Mouse (Mus musculus) hindbrain, embryonic 15.5 days (tissue): ENCODE results near the gene Abhd14a. TPM values are rescaled to one million over a fixed set of nuclear protein-coding genes. Genes with fewer than 3 reads are reported as not detected.

ENCODE experiments used
- ATAC-seq: fragments of 200-750 bp; cut with Nextera tagmentation; 2 replicates; pipeline ENCODE4 v1.8.0; 2017; ENCODE audit warnings: low read depth, moderate number of reproducible peaks, moderate TSS enrichment; ENCODE audit not compliant: low FRiP score
- H3K27ac ChIP-seq: fragments of 300-500 bp; sonication (generic); replicated peaks from 2 replicates; pipeline ENCODE4 v1.5.1; 2015; ENCODE audit warnings: mild to moderate bottlenecking, inconsistent platforms
- H3K27me3 ChIP-seq: fragments of 300-500 bp; sonication (generic); 2 replicates; pipeline ENCODE4 v1.6.1; 2015; ENCODE audit warnings: control low read depth, inconsistent platforms
- H3K36me3 ChIP-seq: fragments of 300-500 bp; sonication (generic); 2 replicates; pipeline ENCODE4 v1.6.1; 2015; ENCODE audit warnings: control low read depth, inconsistent platforms
- H3K4me1 ChIP-seq: fragments of 300-500 bp; sonication (generic); replicated peaks from 2 replicates; pipeline ENCODE4 v1.6.1; 2015; ENCODE audit warnings: control low read depth, inconsistent platforms
- H3K4me2 ChIP-seq: fragments of 300-500 bp; sonication (generic); 2 replicates; pipeline ENCODE4 v1.6.1; 2015; ENCODE audit warnings: moderate library complexity, mild to moderate bottlenecking, inconsistent platforms
- H3K4me3 ChIP-seq: fragments of 300-500 bp; sonication (generic); 2 replicates; pipeline ENCODE4 v1.5.1; 2015; ENCODE audit warnings: mild to moderate bottlenecking, inconsistent platforms
- H3K9ac ChIP-seq: fragments of 300-500 bp; sonication (generic); 2 replicates; pipeline ENCODE4 v1.6.1; 2015; ENCODE audit warnings: inconsistent platforms
- H3K9me3 ChIP-seq: fragments of 300-500 bp; sonication (generic); 2 replicates; pipeline ENCODE4 v1.6.1; 2016; ENCODE audit warnings: control low read depth, inconsistent platforms
- WGBS: fragments of 180-500 bp; shearing (Covaris S2); methylation state at CpG from one replicate; pipeline ENCODE4 v1.1.7; 2015; 5-methylcytosine and 5-hydroxymethylcytosine counted together
- polyA plus RNA-seq: library from polyadenylated mRNA; unstranded; fragments of >200 nt; fragmentation: Nextera tagmentation; extraction: Ambion mirVana; gene quantifications from 2 replicates; pipeline ENCODE4 v1.2.1, GENCODE M21; 2015

The Abhd14a gene
- polyA plus RNA-seq, 1 experiment from 2014 or later = 80.7 TPM

DNA sequence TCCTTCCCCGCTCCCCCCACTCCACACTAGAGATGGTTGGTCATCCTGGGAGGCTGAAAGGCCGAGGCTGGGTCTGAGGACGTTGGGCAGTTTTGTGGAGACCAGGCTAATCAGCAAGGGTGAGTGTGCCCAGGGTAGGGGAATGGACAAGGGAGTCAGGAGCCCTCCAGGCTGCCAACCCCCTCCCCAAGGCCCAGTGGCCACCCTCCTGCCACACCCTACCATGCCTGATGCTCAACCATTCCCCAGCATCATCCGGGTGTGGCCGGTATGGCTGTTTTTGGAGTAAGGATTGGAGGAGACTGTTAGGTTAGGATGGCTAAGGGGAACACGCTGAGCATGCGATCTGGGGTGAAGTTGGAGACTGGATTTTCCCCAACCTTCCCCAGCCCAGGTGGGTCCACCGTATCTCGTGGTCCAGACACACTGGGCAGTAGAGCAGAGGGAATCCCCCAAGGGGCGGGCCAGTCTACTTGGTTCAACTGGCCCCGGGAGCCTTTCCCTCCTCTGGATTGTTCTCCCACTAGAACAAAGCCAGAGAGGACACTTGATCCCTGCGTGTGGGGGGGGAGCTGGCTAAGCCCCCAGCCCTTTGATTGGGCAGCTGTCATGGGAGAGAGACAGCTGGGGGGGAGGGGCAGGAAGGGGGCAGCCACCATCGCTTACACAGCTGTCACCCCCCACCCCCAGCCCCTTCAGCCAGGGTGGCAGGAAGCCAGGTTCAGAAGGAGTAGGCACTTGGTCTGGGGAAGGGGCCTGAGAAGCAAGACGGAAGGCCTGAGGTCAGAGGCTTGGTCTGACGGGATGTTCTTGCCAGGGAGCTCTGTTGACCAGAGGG, 9.1 kb upstream of the Abhd14a start:
- Histone ChIP-seq H3K36me3 (peaks cover 8% of the 10 kb centered on the region), H3K27me3 (no peaks in the 10 kb centered on the region), H3K9me3 (no peaks in the 10 kb centered on the region), H3K4me1 (peaks cover 66% of the 10 kb centered on the region), H3K9ac (peak overlapping the region; percentile 80), H3K4me3 (peak overlapping the region; percentile 76), H3K27ac (peak overlapping the region; percentile 91), H3K4me2 (peak overlapping the region; percentile 91)
- 0 out of 2 replicates have a peak, but pooled peaks have one; percentile 1 for ATAC-seq
- 23% methylated on average over 15 of the region's 15 CpGs for WGBS

DNA sequence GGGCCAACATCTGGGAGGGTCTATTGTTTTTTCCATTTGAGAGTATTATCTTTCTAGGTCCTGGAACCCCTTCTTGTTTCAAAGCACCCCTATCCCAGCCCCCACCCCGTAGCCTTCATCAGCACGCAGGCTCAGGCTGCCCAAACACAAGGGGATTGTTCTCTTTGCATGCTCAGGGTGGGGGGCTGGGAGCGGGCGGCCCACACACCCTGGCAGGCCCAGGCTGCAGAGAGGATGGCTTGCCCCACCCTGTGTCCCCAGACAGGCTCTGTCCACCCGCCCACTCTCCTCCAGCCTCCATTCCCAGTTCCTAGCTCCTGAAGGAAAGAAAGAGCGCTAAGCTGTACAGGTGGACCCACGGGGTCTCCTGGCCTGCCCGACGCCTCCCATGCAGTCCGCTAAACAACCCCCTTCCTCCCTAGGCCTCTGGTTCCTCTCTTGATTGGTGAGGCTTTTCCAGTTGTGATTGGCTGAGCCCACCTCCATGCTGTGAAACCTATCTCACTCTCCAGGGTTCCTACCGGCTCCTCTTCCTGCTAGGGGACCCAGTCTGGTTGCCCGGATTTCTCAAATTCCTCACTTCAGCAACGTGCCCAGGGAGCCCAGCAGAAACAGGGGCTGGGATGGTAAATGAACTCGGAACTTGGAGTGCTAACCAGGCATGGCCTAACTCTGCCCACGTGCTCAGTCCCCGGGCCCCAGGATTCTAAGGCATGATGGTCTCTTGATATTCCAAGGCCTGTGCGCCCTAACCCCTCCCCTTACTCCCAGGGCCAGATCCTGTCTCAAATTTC, 7.6 kb upstream of the Abhd14a start:
- no peaks in the 10 kb centered on the region for H3K27me3 ChIP-seq
- peak overlapping the region; percentile 91 for H3K4me2 ChIP-seq
- peak; percentile 29 for ATAC-seq
- peaks cover 65% of the 10 kb centered on the region for H3K4me1 ChIP-seq
- H3K9me3 ChIP-seq = no peaks in the 10 kb centered on the region
- H3K4me3 ChIP-seq = peak overlapping the region; percentile 76
- no peaks in the 10 kb centered on the region for H3K36me3 ChIP-seq
- peak overlapping the region; percentile 80 for H3K9ac ChIP-seq
- H3K27ac ChIP-seq = peak overlapping the region; percentile 91
- 1% methylated on average over 17 of the region's 17 CpGs for WGBS

DNA sequence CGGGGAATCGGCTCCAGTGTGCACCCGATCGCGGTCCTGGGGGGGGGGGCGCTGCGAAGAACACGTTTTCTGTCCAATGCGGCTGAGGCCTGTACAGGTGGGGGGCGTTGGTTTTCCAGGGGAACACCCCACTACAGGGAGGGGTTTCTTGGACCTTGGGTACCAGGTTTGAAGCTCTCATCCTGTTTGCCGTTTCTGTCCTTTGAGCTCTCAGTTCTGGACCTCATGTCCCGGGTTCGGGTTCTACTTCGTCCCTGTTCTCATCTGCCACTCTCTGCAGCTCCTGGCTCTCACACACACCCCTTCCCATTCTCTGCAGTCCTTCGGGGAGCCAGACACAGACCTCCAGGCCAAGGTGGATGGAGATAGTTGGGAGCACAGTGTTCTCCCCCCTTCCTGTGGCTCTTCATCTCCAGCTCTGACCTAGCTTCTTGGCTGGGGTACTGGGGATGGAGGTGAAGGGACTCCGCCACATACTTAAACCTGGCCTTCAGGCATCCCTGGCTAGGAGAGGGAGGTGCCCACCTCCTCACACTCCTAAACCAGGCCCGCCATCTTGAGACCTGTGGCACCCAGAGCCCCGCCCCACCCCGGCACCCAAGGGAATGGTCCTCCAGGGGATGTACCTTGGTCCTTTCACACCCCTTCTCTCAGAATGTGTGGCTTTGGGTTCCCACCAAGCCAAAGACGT, 6.7 kb upstream of the Abhd14a start:
- Histone ChIP-seq H3K9me3 (no peaks in the 10 kb centered on the region), H3K4me3 (peak overlapping the region; percentile 76), H3K4me1 (peaks cover 61% of the 10 kb centered on the region), H3K27ac (peak overlapping the region; percentile 91), H3K36me3 (no peaks in the 10 kb centered on the region), H3K9ac (peak overlapping the region; percentile 80), H3K27me3 (no peaks in the 10 kb centered on the region), H3K4me2 (peak overlapping the region; percentile 91)
- 0 out of 2 replicates have a peak, but pooled peaks have one; percentile 0 for ATAC-seq
- WGBS = 2% methylated on average over 20 of the region's 20 CpGs

DNA sequence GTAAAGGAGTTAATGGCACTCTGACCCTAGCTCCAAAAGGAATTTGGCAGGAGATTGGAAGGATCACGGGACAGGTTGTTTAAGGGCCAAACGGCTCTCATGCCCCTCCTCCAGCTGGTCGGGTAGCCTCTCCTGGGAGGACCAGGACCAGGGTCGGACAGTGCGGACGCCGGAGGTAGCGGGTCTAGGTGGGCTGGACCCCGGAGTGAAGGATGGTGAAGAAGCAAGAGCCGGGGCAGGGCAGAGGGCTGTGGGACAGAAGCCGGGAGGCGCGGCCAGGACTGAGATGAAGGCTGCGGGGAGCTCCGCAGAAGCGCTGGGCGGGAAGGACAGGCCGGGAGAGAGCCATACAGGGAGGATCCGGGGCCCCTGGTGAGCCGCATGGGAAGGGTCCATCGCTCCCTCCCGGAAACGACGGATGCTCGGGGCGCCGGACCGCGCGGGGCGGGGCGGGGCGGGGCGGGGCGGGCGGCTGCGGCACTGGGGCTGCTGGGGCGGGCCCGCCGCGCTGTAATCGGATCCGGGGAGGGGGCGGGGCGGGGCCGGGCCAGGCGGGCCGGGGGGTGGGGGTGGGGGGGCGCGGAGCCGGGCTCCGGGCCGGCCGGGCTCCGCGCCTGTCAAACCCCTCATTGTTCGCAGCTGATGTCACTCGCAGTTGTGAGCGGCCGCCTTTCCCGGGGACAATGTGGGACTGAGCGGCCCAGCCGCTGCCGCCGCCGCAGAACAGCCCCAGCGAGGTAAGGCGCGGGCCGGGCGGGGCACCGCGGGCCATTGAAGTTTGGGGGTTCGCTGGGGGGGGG, 6.0 kb upstream of the Abhd14a start, which contains the start of gene Pcbp4:
Gene Pcbp4 (plus strand): TSS at position 21 of the 800 bp plus-strand sequence.
- Histone ChIP-seq H3K9me3 (no peaks in the 10 kb centered on the region), H3K4me1 (peaks cover 61% of the 10 kb centered on the region)
- peak; percentile 46 for ATAC-seq

DNA sequence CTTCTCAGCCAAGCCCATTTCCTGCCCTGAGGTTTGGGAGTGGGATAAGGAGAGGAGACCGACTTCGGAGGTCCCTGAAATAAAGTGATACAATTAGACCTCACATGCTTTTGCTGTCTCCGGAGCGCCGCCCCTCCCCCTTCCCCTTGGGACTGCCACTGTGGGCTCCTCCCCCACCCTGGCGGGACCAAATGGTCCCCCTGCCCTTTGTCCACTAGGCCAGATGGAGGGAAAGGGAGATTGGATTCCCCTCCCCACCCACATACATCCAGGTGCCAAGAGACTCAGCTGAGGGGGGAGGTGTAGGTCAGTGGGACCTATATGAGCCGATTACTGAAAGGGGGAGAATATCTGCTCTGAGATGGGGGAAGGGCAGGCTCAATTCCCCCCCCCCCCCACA, 5.3 kb upstream of the Abhd14a start:
- Histone ChIP-seq H3K9ac (peak overlapping the region; percentile 80), H3K4me2 (peak overlapping the region; percentile 91), H3K36me3 (no peaks in the 10 kb centered on the region), H3K27me3 (no peaks in the 10 kb centered on the region), H3K9me3 (no peaks in the 10 kb centered on the region), H3K4me1 (peaks cover 61% of the 10 kb centered on the region), H3K4me3 (peak overlapping the region; percentile 76), H3K27ac (peak overlapping the region; percentile 91)
- ATAC-seq = peak; percentile 12
- 3% methylated on average over 7 of the region's 7 CpGs for WGBS

More for the DNA sequence above, 6.0 kb upstream of the Abhd14a start, which contains the start of gene Pcbp4:
- peak within 1 kb of the TSS; percentile 80 for H3K9ac ChIP-seq
- H3K36me3 ChIP-seq = no peaks in the 10 kb centered on the region
- H3K27me3 ChIP-seq = no peaks in the 10 kb centered on the region
- H3K4me3 ChIP-seq = peak within 1 kb of the TSS; percentile 76
- peak within 1 kb of the TSS; percentile 91 for H3K4me2 ChIP-seq
- H3K27ac ChIP-seq = peak within 1 kb of the TSS; percentile 91
- 0% methylated on average over 37 of the region's 74 CpGs for WGBS

DNA sequence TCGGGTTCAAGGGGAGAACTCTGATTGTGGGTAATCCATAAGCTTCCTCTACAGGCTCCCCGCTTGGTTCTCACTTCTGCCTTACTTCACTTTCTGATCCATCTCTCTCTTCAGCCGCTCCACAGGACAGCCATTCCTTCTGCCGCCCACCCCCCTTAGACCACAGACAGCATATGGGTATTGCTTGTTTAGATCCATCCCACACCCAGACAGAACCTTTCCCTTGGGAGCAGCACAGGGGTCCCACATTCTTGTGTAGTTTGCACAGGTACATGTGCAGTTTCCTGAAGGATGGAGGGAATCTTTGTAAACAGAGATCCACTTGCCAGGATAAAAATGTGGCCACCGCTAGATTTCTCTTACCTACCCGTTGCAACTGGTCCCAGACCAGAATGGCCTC, 4.9 kb upstream of the Abhd14a start:
- WGBS = 22% methylated on average over 6 of the region's 6 CpGs
- no peaks in the 10 kb centered on the region for H3K36me3 ChIP-seq
- no peaks in the 10 kb centered on the region for H3K9me3 ChIP-seq
- no peak for ATAC-seq
- no peaks in the 10 kb centered on the region for H3K27me3 ChIP-seq
- H3K4me2 ChIP-seq = peak overlapping the region; percentile 91
- H3K27ac ChIP-seq = peak overlapping the region; percentile 91
- peak overlapping the region; percentile 80; the same call in 1 of the 2 replicates for H3K9ac ChIP-seq
- H3K4me3 ChIP-seq = peak overlapping the region; percentile 76; the same call in 1 of the 2 replicates
- peaks cover 61% of the 10 kb centered on the region for H3K4me1 ChIP-seq

DNA sequence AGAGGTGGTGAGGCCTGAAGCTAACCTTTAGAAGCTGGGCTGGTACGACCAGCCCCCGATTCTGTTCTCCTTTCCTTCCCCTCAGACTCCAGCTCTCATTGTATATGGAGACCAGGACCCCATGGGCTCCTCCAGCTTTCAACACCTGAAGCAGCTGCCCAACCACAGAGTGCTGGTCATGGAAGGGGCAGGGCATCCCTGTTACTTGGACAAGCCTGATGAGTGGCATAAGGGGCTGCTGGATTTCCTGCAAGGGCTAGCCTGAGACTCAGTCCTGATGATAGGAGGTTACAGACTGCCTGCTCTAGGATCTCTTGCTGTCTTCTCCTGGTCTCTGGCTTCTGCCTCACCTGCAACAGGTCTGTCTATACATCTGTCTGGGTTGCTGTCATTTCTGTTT, 4.4 kb upstream of the Abhd14a start:
- Histone ChIP-seq H3K9ac (no peak overlapping the region), H3K27me3 (no peaks in the 10 kb centered on the region), H3K4me3 (no peak overlapping the region), H3K27ac (no peak overlapping the region), H3K4me2 (no peak overlapping the region), H3K36me3 (no peaks in the 10 kb centered on the region), H3K9me3 (no peaks in the 10 kb centered on the region), H3K4me1 (peaks cover 58% of the 10 kb centered on the region)
- no peak for ATAC-seq
- 61% methylated on average over 2 of the region's 2 CpGs for WGBS

DNA sequence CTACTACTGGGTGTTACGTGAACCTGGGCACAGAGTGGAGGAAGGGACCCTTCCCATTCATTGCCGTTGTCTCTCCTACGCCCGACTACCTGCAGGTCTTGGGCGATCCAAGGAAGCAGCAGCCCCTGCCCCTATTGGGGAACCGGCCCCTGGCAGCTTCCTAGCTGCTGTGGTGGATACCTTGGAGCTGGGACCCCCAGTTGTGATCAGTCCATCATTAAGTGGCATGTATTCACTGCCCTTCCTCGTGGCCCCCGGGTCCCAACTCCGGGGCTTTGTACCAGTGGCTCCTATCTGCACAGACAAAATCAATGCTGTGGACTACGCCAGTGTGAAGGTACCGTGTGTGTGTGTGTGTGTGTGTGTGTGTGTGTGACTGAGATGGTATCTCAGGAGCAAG, 3.8 kb upstream of the Abhd14a start:
- no peak for ATAC-seq
- Histone ChIP-seq H3K27ac (no peak overlapping the region), H3K4me3 (no peak overlapping the region), H3K36me3 (no peaks in the 10 kb centered on the region), H3K9me3 (no peaks in the 10 kb centered on the region), H3K9ac (no peak overlapping the region), H3K4me1 (peaks cover 57% of the 10 kb centered on the region), H3K27me3 (no peaks in the 10 kb centered on the region), H3K4me2 (no peak overlapping the region)
- WGBS = 70% methylated on average over 11 of the region's 11 CpGs

DNA sequence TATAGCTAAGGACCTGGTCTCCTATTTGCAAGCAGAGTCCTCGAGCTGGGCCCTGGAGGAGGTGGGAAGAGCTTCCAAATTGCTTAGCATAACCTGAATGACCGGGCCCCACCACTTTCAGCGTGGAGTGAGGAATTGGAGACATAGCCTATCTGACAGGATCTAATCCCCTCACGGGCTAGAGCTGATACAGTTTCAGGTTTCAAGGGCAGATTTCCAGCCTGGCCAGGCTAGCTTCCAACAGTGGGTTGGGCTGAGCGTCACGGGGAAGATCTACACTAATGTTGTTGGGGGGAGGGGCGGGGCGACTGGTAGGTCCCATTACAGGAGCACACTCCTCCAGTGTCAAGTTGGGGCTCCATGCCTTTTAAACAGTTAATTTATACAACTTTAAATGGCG, 3.2 kb upstream of the Abhd14a start:
- no peak overlapping the region for H3K27ac ChIP-seq
- no peak overlapping the region for H3K9ac ChIP-seq
- no peaks in the 10 kb centered on the region for H3K9me3 ChIP-seq
- peaks cover 54% of the 10 kb centered on the region for H3K4me1 ChIP-seq
- no peak for ATAC-seq
- WGBS = 32% methylated on average over 9 of the region's 9 CpGs
- H3K27me3 ChIP-seq = no peaks in the 10 kb centered on the region
- no peaks in the 10 kb centered on the region for H3K36me3 ChIP-seq
- no peak overlapping the region for H3K4me3 ChIP-seq
- H3K4me2 ChIP-seq = no peak overlapping the region

DNA sequence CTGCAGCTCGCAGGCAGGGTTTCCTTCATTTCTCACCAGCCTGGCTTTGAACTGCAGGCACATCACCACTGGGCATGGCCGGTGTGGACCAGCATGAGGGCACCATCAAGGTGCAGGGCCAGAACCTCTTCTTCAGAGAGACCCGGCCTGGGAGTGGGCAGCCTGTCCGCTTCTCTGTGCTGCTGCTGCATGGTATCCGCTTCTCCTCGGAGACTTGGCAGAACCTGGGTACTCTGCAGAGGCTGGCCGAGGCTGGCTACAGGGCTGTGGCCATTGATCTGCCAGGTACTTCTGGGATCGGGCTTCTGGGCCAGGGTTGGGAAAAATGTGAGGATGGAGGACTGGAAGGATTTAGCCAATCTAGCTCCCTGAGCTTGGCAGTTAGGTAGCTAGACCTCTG, 2.5 kb upstream of the Abhd14a start:
- Histone ChIP-seq H3K4me3 (no peak overlapping the region), H3K36me3 (no peaks in the 10 kb centered on the region), H3K27ac (no peak overlapping the region), H3K27me3 (no peaks in the 10 kb centered on the region), H3K9ac (no peak overlapping the region), H3K4me2 (no peak overlapping the region), H3K9me3 (no peaks in the 10 kb centered on the region), H3K4me1 (peaks cover 47% of the 10 kb centered on the region)
- 91% methylated on average over 8 of the region's 8 CpGs for WGBS
- ATAC-seq = no peak

DNA sequence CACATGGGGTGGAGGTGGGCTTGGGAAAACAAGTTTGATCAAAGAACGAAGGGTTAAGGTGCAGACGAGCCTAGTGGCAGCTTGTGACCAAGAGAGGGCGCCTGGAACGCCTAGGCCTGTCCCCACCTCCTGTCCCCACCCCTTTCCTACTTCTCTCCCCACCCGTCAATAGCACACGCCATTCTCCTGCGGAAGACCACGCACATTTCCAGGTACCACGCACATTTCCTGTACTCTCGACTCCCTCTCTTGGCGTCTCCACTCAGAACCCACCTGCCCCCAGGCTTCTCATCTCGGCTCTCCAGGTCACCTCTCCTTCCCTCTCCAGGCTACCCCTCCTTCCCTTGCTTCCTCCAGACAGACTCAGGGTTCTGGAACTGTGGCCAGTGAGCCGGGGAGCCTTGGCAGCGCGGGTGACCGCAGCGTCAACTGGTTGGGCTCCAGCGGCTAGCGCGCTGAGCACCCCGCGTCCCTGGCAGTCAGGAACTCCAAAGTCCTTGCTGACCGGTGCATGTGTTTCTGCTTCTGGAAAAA, 1.1 kb upstream of the Abhd14a start:
- peak overlapping the region; percentile 80 for H3K27ac ChIP-seq
- no peaks in the 10 kb centered on the region for H3K27me3 ChIP-seq
- peak overlapping the region; percentile 85 for H3K4me2 ChIP-seq
- H3K36me3 ChIP-seq = no peaks in the 10 kb centered on the region
- H3K4me1 ChIP-seq = peaks cover 40% of the 10 kb centered on the region
- peak overlapping the region; percentile 65 for H3K9ac ChIP-seq
- no peaks in the 10 kb centered on the region for H3K9me3 ChIP-seq
- H3K4me3 ChIP-seq = peak overlapping the region; percentile 46
- under 1% methylated on average over 23 of the region's 23 CpGs for WGBS
- ATAC-seq = peak; percentile 60
